Mouse (Mus musculus): Measurements from ENCODE around the gene Btbd16.

Gene Btbd16

GRCm38 (mm10) chr7:130865613-130866591, 92.0 kb downstream of the Btbd16 start, which contains the start of gene Plekha1:
Plekha1 (plus strand) TSS chr7:130865756.
- peak; percentile 47 for DNase-seq (ENCODE audit: low read depth)

GRCm38 (mm10) chr7:130866640-130867039, 92.8 kb downstream of the Btbd16 start:
- no peak for DNase-seq (ENCODE audit: low read depth)

- no peak for DNase-seq (ENCODE audit: low read depth)
Measured at GRCm38 (mm10) chr7:130867256-130867655, 93.4 kb downstream of the Btbd16 start.
